Mouse (Mus musculus) intestine, postnatal 0 days (tissue): ENCODE measurements around the gene Thsd7a. TPM values are rescaled to one million over a fixed set of nuclear protein-coding genes. Genes with fewer than 3 reads are reported as not detected.

Experiments used
- ATAC-seq: fragments of 200-750 bp; cut with Nextera tagmentation; 2 replicates; pipeline ENCODE4 v1.8.0; 2017; ENCODE audit warnings: mild to moderate bottlenecking, moderate TSS enrichment, moderate library complexity
- H3K27ac ChIP-seq: fragments of 300-500 bp; sonication (generic); 2 replicates; pipeline ENCODE4 v1.5.1; 2014; ENCODE audit warnings: mild to moderate bottlenecking, low read depth, low read length, moderate library complexity
- H3K27me3 ChIP-seq: fragments of 300-500 bp; sonication (generic); replicated peaks from 2 replicates; pipeline ENCODE4 v1.6.1; 2014; ENCODE audit warnings: low read length, mixed read lengths; ENCODE audit not compliant: control insufficient read depth, insufficient read depth
- H3K36me3 ChIP-seq: fragments of 300-500 bp; sonication (generic); 2 replicates; pipeline ENCODE4 v1.6.1; 2014; ENCODE audit warnings: mild to moderate bottlenecking, moderate library complexity; ENCODE audit not compliant: control insufficient read depth, insufficient read depth
- H3K4me1 ChIP-seq: fragments of 300-500 bp; sonication (generic); replicated peaks from 2 replicates; pipeline ENCODE4 v1.6.1; 2014; ENCODE audit warnings: antibody characterized with exemption, low read length, mixed read lengths; ENCODE audit not compliant: control insufficient read depth, insufficient read depth
- H3K4me2 ChIP-seq: fragments of 300-500 bp; sonication (generic); replicated peaks from 2 replicates; pipeline ENCODE4 v1.6.1; 2014; ENCODE audit warnings: low read depth, mild to moderate bottlenecking, moderate library complexity
- H3K4me3 ChIP-seq: fragments of 300-500 bp; sonication (generic); 2 replicates; pipeline ENCODE4 v1.5.1; 2014; ENCODE audit warnings: low read depth, low read length
- H3K9ac ChIP-seq: fragments of 300-500 bp; sonication (generic); 2 replicates; pipeline ENCODE4 v1.6.1; 2014; ENCODE audit warnings: mild to moderate bottlenecking, low read depth, low read length
- H3K9me3 ChIP-seq: fragments of 300-500 bp; sonication (generic); 2 replicates; pipeline ENCODE4 v1.6.1; 2016; ENCODE audit warnings: mixed run types; ENCODE audit not compliant: control insufficient read depth
- CTCF ChIP-seq: sonication (generic); IDR thresholded peaks from 2 replicates; pipeline ENCODE4 v1.5.1; 2016; ENCODE audit warnings: low read depth, mild to moderate bottlenecking, control low read depth, antibody characterized with exemption, moderate library complexity
- WGBS: fragments of 180-500 bp; shearing (Covaris S2); extraction: QIAGEN DNeasy Blood & Tissue Kit; methylation state at CpG from one replicate; pipeline ENCODE4 v1.1.7; 2014; 5-methylcytosine and 5-hydroxymethylcytosine counted together
- polyA plus RNA-seq: library from polyadenylated mRNA; unstranded; fragments of >200 nt; fragmentation: Nextera tagmentation; extraction: Ambion mirVana; gene quantifications from 2 replicates; pipeline ENCODE4 v1.2.1, GENCODE M21; 2015

Gene Thsd7a
- polyA plus RNA-seq, 1 experiment from 2014 or later = 1.1 TPM

DNA sequence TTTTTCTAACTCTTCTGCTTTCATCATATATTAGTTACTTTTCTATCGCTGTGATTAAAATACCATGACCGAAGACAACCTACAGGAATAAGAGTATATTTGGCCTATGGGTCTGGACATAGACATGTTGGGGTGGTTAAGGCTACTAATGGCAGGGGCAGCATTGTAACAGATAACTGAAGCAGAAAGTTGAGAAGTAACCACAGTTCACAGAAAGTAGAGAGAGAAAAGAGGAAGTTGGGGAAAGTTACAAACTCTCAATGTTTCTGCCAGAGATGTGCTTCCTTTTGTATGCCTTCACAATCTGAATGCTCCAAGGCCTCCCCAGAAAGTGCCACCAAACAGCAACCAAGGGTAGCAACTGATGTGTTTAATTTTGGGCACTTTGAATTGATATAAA lies 303.7 kb downstream of the Thsd7a start:
- Histone ChIP-seq H3K4me2 (no peak overlapping the region), H3K27ac (no peak overlapping the region), H3K4me3 (no peak overlapping the region), H3K27me3 (no peaks in the 10 kb centered on the region), H3K9ac (no peak overlapping the region), H3K36me3 (no peaks in the 10 kb centered on the region), H3K4me1 (no peaks in the 10 kb centered on the region), H3K9me3 (no peaks in the 10 kb centered on the region)
- TF ChIP-seq CTCF = no peak
- no peak for ATAC-seq
- WGBS = 88% methylated on average over 2 of the region's 2 CpGs

DNA sequence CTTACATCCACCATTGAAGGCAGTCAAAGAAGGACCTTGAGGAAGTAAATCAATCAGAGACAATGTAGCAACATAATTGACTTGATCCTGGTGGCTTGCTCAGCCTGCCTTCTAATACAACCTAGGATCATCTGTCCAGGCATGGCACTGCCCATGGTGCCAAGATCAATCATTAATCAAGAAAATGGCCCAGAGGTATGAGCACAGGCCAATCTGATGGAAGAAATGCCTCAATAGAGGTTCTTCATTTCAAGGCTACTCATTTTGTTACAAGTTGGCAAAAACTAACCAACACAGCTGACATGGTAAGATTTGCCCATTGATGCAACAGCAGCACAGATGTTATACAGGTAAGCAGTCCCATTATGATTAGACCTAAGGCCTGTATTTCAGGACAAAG lies 309.6 kb downstream of the Thsd7a start:
- no peaks in the 10 kb centered on the region for H3K9me3 ChIP-seq
- no peaks in the 10 kb centered on the region for H3K4me1 ChIP-seq
- H3K27ac ChIP-seq = no peak overlapping the region
- no peaks in the 10 kb centered on the region for H3K27me3 ChIP-seq
- H3K4me2 ChIP-seq = no peak overlapping the region
- H3K9ac ChIP-seq = no peak overlapping the region
- ATAC-seq = no peak
- no peaks in the 10 kb centered on the region for H3K36me3 ChIP-seq
- no peak for TF ChIP-seq CTCF
- H3K4me3 ChIP-seq = no peak overlapping the region

DNA sequence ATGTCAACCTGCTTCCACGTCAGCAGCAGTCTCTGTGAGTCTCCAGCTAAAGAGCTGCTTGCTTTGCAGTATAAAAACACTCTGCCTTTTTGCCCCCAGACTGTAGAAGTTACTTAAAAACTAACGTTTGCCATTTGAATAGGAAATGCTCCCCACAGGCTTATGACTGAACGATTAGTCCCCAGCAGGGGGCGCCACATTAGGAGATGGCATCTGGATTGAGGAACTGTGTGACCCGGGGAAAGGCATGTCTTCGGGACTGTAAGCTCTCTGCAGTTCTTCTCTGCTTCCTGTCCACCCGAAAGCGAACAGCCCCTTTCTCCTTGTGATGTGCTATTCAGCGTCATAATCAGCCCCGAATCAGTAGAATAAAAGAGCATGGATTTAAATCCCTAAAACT lies 330.1 kb downstream of the Thsd7a start:
- no peak for ATAC-seq
- Histone ChIP-seq H3K27me3 (no peaks in the 10 kb centered on the region), H3K27ac (no peak overlapping the region), H3K9me3 (no peaks in the 10 kb centered on the region), H3K4me1 (no peaks in the 10 kb centered on the region), H3K4me3 (no peak overlapping the region), H3K36me3 (no peaks in the 10 kb centered on the region), H3K4me2 (no peak overlapping the region), H3K9ac (no peak overlapping the region)
- WGBS = 89% methylated on average over 10 of the region's 10 CpGs
- TF ChIP-seq CTCF = no peak

DNA sequence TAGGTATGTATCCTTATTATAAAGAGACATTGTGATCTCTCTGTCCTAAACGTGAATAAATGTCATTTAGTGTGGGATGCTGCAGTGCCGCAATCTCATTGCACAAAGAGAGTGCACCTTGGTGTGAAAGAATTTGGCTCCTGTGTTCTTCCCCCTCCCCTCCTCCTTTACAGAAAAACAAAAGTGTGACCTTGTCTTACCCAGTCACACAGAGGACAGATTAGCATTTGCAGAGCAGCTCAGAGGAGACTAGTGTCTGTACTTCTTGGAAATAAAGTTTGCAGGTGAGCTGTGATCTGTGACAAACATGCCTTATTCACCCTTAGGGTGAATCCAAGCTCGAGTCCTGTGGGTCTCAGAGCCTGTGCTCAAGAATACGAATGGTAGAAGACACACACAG lies 332.2 kb downstream of the Thsd7a start:
- Histone ChIP-seq H3K36me3 (no peaks in the 10 kb centered on the region), H3K4me1 (no peaks in the 10 kb centered on the region), H3K9ac (no peak overlapping the region), H3K4me3 (no peak overlapping the region), H3K27ac (no peak overlapping the region), H3K9me3 (no peaks in the 10 kb centered on the region), H3K27me3 (no peaks in the 10 kb centered on the region), H3K4me2 (no peak overlapping the region)
- no peak for TF ChIP-seq CTCF
- ATAC-seq = no peak
- WGBS = 78% methylated on average over 4 of the region's 4 CpGs

DNA sequence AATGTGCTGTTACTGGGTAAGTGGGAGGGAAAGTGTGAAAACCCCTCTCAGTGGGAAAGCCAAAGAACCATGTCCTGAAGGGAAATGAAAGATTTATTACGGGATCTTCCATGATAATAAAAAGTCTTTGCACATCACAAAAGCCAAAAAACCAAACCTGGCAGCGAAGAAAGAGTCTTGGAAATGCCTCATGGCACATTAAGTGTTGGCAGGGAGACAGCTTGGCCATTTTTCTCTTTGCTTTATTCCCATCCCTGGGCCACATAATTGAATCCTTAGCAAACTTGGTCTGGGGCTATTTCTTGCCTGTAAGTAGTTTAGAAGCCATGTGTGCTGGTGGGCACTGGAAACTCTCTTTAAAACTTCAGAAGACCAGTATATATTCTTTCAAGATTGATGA lies 344.8 kb downstream of the Thsd7a start:
- WGBS = 94% methylated on average over 2 of the region's 2 CpGs
- Histone ChIP-seq H3K4me1 (no peaks in the 10 kb centered on the region), H3K27ac (no peak overlapping the region), H3K27me3 (no peaks in the 10 kb centered on the region), H3K36me3 (no peaks in the 10 kb centered on the region), H3K9ac (no peak overlapping the region), H3K4me2 (no peak overlapping the region), H3K9me3 (no peaks in the 10 kb centered on the region), H3K4me3 (no peak overlapping the region)
- no peak for ATAC-seq
- no peak for TF ChIP-seq CTCF

DNA sequence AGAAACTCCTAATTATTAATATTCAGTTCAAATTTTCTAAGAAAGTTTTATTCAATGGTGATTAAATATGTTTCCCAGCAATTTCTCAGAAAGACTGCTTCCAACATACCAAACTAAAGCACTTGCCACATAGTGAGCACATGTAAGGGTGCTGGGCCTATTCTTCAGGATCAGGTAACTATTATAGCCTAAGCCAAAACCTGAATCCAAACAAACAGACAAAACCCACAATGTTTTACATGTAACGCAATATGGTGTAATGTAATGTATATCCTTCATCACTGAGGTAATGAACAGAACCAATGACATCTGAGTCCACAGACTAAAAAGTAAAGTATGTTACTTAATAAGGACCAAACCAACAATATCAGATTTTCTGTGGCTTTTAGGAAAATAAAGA lies 346.2 kb downstream of the Thsd7a start:
- Histone ChIP-seq H3K27me3 (no peaks in the 10 kb centered on the region), H3K4me1 (no peaks in the 10 kb centered on the region), H3K4me3 (no peak overlapping the region), H3K9me3 (no peaks in the 10 kb centered on the region), H3K9ac (no peak overlapping the region), H3K36me3 (no peaks in the 10 kb centered on the region), H3K27ac (no peak overlapping the region), H3K4me2 (no peak overlapping the region)
- no peak for ATAC-seq
- 91% methylated on average over 1 of the region's 1 CpGs for WGBS
- TF ChIP-seq CTCF = no peak

DNA sequence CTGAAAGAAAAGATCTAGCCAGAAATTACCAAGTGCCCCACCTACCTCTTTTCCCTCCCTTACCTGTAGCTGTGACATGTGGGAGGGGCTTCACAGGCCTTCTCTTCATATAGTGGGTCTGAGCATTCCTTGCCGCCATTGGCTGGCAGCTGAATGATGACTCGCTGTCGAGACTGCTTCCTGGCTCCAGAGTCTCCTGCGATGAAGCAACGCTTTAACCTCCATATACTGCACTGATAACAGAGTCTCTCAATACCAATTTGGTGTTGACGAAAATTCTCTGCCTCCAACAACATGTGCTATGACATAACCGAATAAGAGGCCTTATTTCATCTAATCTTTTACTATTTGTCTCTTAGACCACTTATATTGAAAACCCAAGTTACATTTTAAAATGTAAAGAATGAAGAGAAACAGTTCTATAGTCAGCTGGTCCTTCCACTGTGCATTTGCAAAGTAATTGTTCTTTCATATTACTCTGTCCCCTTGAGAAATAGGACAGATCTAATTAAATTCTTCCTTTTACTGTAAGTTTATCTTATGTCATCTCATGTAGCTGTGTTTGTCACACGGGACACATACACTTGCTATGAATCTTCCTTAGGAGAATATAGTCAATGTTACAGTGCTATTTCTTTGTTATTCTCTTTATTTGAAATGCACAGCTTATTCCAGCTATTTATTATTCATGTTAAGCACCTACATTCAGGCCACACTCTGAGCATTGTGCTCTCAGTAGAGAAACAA lies 351.3 kb downstream of the Thsd7a start:
- TF ChIP-seq CTCF = no peak
- Histone ChIP-seq H3K9ac (no peak overlapping the region), H3K4me3 (no peak overlapping the region), H3K27ac (no peak overlapping the region), H3K9me3 (no peaks in the 10 kb centered on the region), H3K4me2 (no peak overlapping the region), H3K36me3 (no peaks in the 10 kb centered on the region), H3K4me1 (no peaks in the 10 kb centered on the region), H3K27me3 (no peaks in the 10 kb centered on the region)
- no peak for ATAC-seq
- 87% methylated on average over 8 of the region's 8 CpGs for WGBS
